Mouse (Mus musculus): ENCODE data around the gene Zfp809. TPM values are rescaled to one million over a fixed set of nuclear protein-coding genes. Genes with fewer than 3 reads are reported as not detected.

The Zfp809 gene
- polyA plus RNA-seq (2012; rRNA removed) (11.2 and 13.6 TPM in 2 replicates), polyA plus RNA-seq (2014; fragmentation: Nextera tagmentation; extraction: Ambion mirVana) (19.6 and 19.7 TPM in 2 replicates)

GRCm38 (mm10) chr9:22225581-22226388 is at the start of gene Zfp809:
Gene Zfp809 (plus strand): TSS chr9:22225714.
- peak within 1 kb of the TSS; percentile 71 for H3K9ac ChIP-seq (ENCODE audit: low read depth, low read length, severe bottlenecking)
- peak; percentile 74; the same call in 1 of the 2 replicates for TF ChIP-seq POLR2A (IDR thresholded peaks at IDR 0.05; ENCODE audit: borderline replicate concordance, extremely low read depth, insufficient read depth, insufficient read length)
- ATAC-seq (ENCODE audit: low FRiP score, low read depth) (peak; percentile 99), DNase-seq (ENCODE audit: low spot score) (peak; percentile 96)
- H3K4me2 ChIP-seq (replicated peaks; ENCODE audit: low read depth, low read length, severe bottlenecking) = peak within 1 kb of the TSS; percentile 58
- 2% methylated on average over 35 of the region's 35 CpGs for whole genome bisulfite sequencing
- H3K27ac ChIP-seq (replicated peaks; ENCODE audit: low read depth, low read length) = peak within 1 kb of the TSS; percentile 71
- H3K4me3 ChIP-seq (replicated peaks; ENCODE audit: low read length) = peak within 1 kb of the TSS; percentile 57
- no peaks in the 10 kb centered on the region for H3K4me1 ChIP-seq (ENCODE audit: control insufficient read depth, insufficient read depth, low read length)
- H3K27me3 ChIP-seq (ENCODE audit: control insufficient read depth, insufficient read depth, low read length) = no peaks in the 10 kb centered on the region
- no peaks in the 10 kb centered on the region for H3K36me3 ChIP-seq (ENCODE audit: control insufficient read depth, insufficient read depth, low read length)
- H3K9me3 ChIP-seq (ENCODE audit: control insufficient read depth, low read length) = no peaks in the 10 kb centered on the region

- WGBS = 16% methylated on average over 34 of the region's 43 CpGs
- Histone ChIP-seq H3K27ac (replicated peaks; ENCODE audit: low read depth, low read length) (no peak within 1 kb of the TSS), H3K36me3 (ENCODE audit: control insufficient read depth, insufficient read depth, low read length) (no peaks in the 10 kb centered on the region), H3K4me3 (replicated peaks; ENCODE audit: low read length) (peak within 1 kb of the TSS; percentile 40), H3K27me3 (ENCODE audit: control insufficient read depth, insufficient read depth, low read length) (no peaks in the 10 kb centered on the region), H3K9ac (ENCODE audit: low read depth, low read length, severe bottlenecking) (peak within 1 kb of the TSS; percentile 55), H3K4me1 (ENCODE audit: control insufficient read depth, insufficient read depth, low read length) (no peaks in the 10 kb centered on the region), H3K9me3 (ENCODE audit: control insufficient read depth, low read length) (no peaks in the 10 kb centered on the region; the same call in 1 of the 2 replicates), H3K4me2 (replicated peaks; ENCODE audit: low read depth, low read length, severe bottlenecking) (peak within 1 kb of the TSS; percentile 70)
- TF ChIP-seq POLR2A (IDR thresholded peaks at IDR 0.05; ENCODE audit: borderline replicate concordance, extremely low read depth, insufficient read depth, insufficient read length) = no peak
- ATAC-seq (ENCODE audit: low FRiP score, low read depth) (peak; percentile 86), DNase-seq (ENCODE audit: low spot score) (peak; percentile 58)
Observed at GRCm38 (mm10) chr9:22188025-22188611, 37.4 kb upstream of the Zfp809 start, which contains the start of gene Zfp872. Gene Zfp872 (plus strand): TSS chr9:22188090.

GRCm38 (mm10) chr9:22196412-22196811 is 29.1 kb upstream of the Zfp809 start:
- H3K27me3 ChIP-seq (ENCODE audit: control insufficient read depth, insufficient read depth, low read length) = no peaks in the 10 kb centered on the region
- no peak overlapping the region for H3K4me3 ChIP-seq (replicated peaks; ENCODE audit: low read length)
- TF ChIP-seq POLR2A (IDR thresholded peaks at IDR 0.05; ENCODE audit: borderline replicate concordance, extremely low read depth, insufficient read depth, insufficient read length) = no peak
- no peaks in the 10 kb centered on the region for H3K4me1 ChIP-seq (ENCODE audit: control insufficient read depth, insufficient read depth, low read length)
- no peak overlapping the region for H3K27ac ChIP-seq (replicated peaks; ENCODE audit: low read depth, low read length)
- H3K9ac ChIP-seq (ENCODE audit: low read depth, low read length, severe bottlenecking) = no peak overlapping the region
- H3K4me2 ChIP-seq (replicated peaks; ENCODE audit: low read depth, low read length, severe bottlenecking) = no peak overlapping the region
- no peaks in the 10 kb centered on the region for H3K36me3 ChIP-seq (ENCODE audit: control insufficient read depth, insufficient read depth, low read length)
- no peak for DNase-seq (ENCODE audit: low spot score)
- no peak for ATAC-seq (ENCODE audit: low FRiP score, low read depth)
- 26% methylated on average over 5 of the region's 5 CpGs for WGBS
- H3K9me3 ChIP-seq (ENCODE audit: control insufficient read depth, low read length) = peaks cover 25% of the 10 kb centered on the region; the same call in 1 of the 2 replicates

- no peak overlapping the region for H3K27ac ChIP-seq (replicated peaks; ENCODE audit: low read depth, low read length)
- ATAC-seq (ENCODE audit: low FRiP score, low read depth) = no peak
- DNase-seq (ENCODE audit: low spot score) = no peak
- H3K9me3 ChIP-seq (ENCODE audit: control insufficient read depth, low read length) = no peaks in the 10 kb centered on the region
- TF ChIP-seq POLR2A (IDR thresholded peaks at IDR 0.05; ENCODE audit: borderline replicate concordance, extremely low read depth, insufficient read depth, insufficient read length) = no peak
- no peaks in the 10 kb centered on the region for H3K36me3 ChIP-seq (ENCODE audit: control insufficient read depth, insufficient read depth, low read length)
- WGBS = 57% methylated on average over 2 of the region's 2 CpGs
- H3K4me2 ChIP-seq (replicated peaks; ENCODE audit: low read depth, low read length, severe bottlenecking) = no peak overlapping the region
- no peaks in the 10 kb centered on the region for H3K27me3 ChIP-seq (ENCODE audit: control insufficient read depth, insufficient read depth, low read length)
- H3K4me3 ChIP-seq (replicated peaks; ENCODE audit: low read length) = no peak overlapping the region
- H3K9ac ChIP-seq (ENCODE audit: low read depth, low read length, severe bottlenecking) = no peak overlapping the region
- H3K4me1 ChIP-seq (ENCODE audit: control insufficient read depth, insufficient read depth, low read length) = no peaks in the 10 kb centered on the region
Observed at GRCm38 (mm10) chr9:22213785-22214194, 11.7 kb upstream of the Zfp809 start.

GRCm38 (mm10) chr9:22214549-22214948 is 11.0 kb upstream of the Zfp809 start:
- Histone ChIP-seq H3K9me3 (ENCODE audit: control insufficient read depth, low read length) (no peaks in the 10 kb centered on the region), H3K27ac (replicated peaks; ENCODE audit: low read depth, low read length) (no peak overlapping the region), H3K4me2 (replicated peaks; ENCODE audit: low read depth, low read length, severe bottlenecking) (no peak overlapping the region), H3K9ac (ENCODE audit: low read depth, low read length, severe bottlenecking) (no peak overlapping the region), H3K27me3 (ENCODE audit: control insufficient read depth, insufficient read depth, low read length) (no peaks in the 10 kb centered on the region; the same call in 1 of the 2 replicates), H3K4me1 (ENCODE audit: control insufficient read depth, insufficient read depth, low read length) (no peaks in the 10 kb centered on the region), H3K36me3 (ENCODE audit: control insufficient read depth, insufficient read depth, low read length) (no peaks in the 10 kb centered on the region), H3K4me3 (replicated peaks; ENCODE audit: low read length) (no peak overlapping the region)
- DNase-seq (ENCODE audit: low spot score) = no peak
- ATAC-seq (ENCODE audit: low FRiP score, low read depth) = no peak
- no peak for TF ChIP-seq POLR2A (IDR thresholded peaks at IDR 0.05; ENCODE audit: borderline replicate concordance, extremely low read depth, insufficient read depth, insufficient read length)
- WGBS = 71% methylated on average over 2 of the region's 2 CpGs
